Mouse (Mus musculus) neural tube, embryonic 13.5 days (tissue): ENCODE measurements at regions not wholly inside any gene's neighbourhood (a gene's known extent, or its start where the extent isn't known, plus 50 kb on each side); places are given as distances from the start of the nearest gene placed in this dataset.
A peak's percentile ranks its signal among the peaks of the same experiment; 100 is the strongest.

Experiments
- ATAC-seq: fragments of 200-750 bp; cut with Nextera tagmentation; 2 replicates; pipeline ENCODE4 v1.8.0; 2017; ENCODE audit warnings: low read depth, mild to moderate bottlenecking, moderate TSS enrichment, moderate library complexity
- H3K27ac ChIP-seq: fragments of 300-500 bp; sonication (generic); replicated peaks from 2 replicates; pipeline ENCODE4 v1.5.1; 2015; ENCODE audit warnings: moderate library complexity, mild to moderate bottlenecking, inconsistent platforms
- H3K27me3 ChIP-seq: fragments of 300-500 bp; sonication (generic); 2 replicates; pipeline ENCODE4 v1.6.1; 2015; ENCODE audit warnings: mild to moderate bottlenecking, inconsistent platforms
- H3K36me3 ChIP-seq: fragments of 300-500 bp; sonication (generic); 2 replicates; pipeline ENCODE4 v1.6.1; 2015; ENCODE audit warnings: mild to moderate bottlenecking, inconsistent platforms
- H3K4me1 ChIP-seq: fragments of 300-500 bp; sonication (generic); replicated peaks from 2 replicates; pipeline ENCODE4 v1.6.1; 2015; ENCODE audit warnings: inconsistent platforms
- H3K4me2 ChIP-seq: fragments of 300-500 bp; sonication (generic); 2 replicates; pipeline ENCODE4 v1.6.1; 2015; ENCODE audit warnings: inconsistent platforms, mild to moderate bottlenecking, moderate library complexity
- H3K4me3 ChIP-seq: fragments of 300-500 bp; sonication (generic); 2 replicates; pipeline ENCODE4 v1.5.1; 2015; ENCODE audit warnings: mild to moderate bottlenecking, inconsistent platforms
- H3K9ac ChIP-seq: fragments of 300-500 bp; sonication (generic); 2 replicates; pipeline ENCODE4 v1.6.1; 2015; ENCODE audit warnings: moderate library complexity, mild to moderate bottlenecking, inconsistent platforms
- H3K9me3 ChIP-seq: fragments of 300-500 bp; sonication (generic); 2 replicates; pipeline ENCODE4 v1.6.1; 2016; ENCODE audit warnings: inconsistent platforms
- WGBS: fragments of 180-500 bp; shearing (Covaris S2); methylation state at CpG from one replicate; pipeline ENCODE4 v1.1.7; 2015; 5-methylcytosine and 5-hydroxymethylcytosine counted together

DNA sequence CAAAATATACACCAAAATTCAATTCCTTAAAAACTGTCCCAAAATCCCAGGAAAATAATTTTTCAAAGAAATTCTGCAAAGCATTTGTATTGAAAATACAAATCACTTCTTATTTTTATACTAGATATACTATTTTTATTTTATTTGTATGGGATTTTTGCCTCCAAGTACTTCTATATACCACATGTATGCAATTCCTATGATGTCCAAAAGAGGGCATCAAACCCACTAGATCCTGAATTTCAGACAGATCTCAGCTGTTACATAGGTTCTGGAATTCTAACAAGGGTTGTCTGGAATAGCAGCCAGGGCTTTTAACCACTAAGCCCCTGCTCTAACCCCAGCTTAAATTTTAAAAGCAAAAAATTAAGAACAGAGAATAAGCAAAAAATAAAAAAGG lies 185.2 kb upstream of the Dgkb start:
- Histone ChIP-seq H3K4me1 (no peaks in the 10 kb centered on the region), H3K4me3 (no peak overlapping the region), H3K27ac (no peak overlapping the region), H3K4me2 (no peak overlapping the region), H3K27me3 (no peaks in the 10 kb centered on the region), H3K36me3 (no peaks in the 10 kb centered on the region), H3K9me3 (no peaks in the 10 kb centered on the region), H3K9ac (no peak overlapping the region)
- ATAC-seq = no peak

DNA sequence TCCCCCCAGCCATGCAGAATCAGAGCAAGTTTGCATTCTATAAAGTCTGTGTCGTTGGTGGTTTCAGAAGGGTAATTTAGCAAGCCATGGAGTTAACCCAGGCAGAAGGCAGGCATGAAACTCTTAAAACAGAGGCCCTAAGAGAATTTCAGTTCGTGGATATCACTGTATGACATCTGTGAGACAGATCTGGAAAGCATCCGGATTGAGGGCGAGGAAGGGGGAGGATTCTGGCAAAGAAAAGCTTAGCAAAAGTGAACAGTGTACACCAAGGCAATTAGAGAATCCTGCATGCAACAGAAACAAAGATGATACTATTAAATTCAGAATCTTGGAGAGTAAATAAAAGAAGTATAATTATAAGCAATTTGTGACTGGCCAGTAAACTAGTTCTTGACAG lies 184.2 kb upstream of the Dgkb start:
- no peak overlapping the region for H3K27ac ChIP-seq
- H3K9me3 ChIP-seq = no peaks in the 10 kb centered on the region
- H3K4me2 ChIP-seq = no peak overlapping the region
- H3K4me3 ChIP-seq = no peak overlapping the region
- H3K9ac ChIP-seq = no peak overlapping the region
- no peak for ATAC-seq
- H3K27me3 ChIP-seq = no peaks in the 10 kb centered on the region
- 82% methylated on average over 4 of the region's 4 CpGs for WGBS
- H3K4me1 ChIP-seq = no peaks in the 10 kb centered on the region
- H3K36me3 ChIP-seq = no peaks in the 10 kb centered on the region

DNA sequence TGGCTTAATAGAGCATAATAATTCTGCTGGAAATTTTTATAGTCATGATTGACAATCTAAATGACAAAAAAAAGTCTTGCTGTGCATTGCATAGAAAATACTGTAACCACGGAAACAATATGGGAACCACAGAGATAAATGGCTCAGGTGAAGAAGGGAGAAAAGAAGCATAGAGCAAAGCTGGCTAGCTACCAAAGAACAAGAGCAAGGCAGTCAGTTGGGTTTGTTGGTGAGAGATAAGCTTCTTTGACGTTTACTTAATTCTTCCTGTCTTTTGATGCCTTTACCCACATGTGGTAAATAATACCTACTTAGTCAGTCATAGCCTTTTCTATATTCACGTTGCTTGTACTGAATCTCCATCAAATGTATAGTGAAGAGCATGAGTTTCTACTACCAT lies 171.3 kb upstream of the Dgkb start:
- H3K4me1 ChIP-seq = no peaks in the 10 kb centered on the region
- 68% methylated on average over 3 of the region's 3 CpGs for WGBS
- H3K9ac ChIP-seq = no peak overlapping the region
- H3K9me3 ChIP-seq = no peaks in the 10 kb centered on the region
- no peak overlapping the region for H3K27ac ChIP-seq
- no peaks in the 10 kb centered on the region for H3K36me3 ChIP-seq
- H3K4me3 ChIP-seq = no peak overlapping the region
- ATAC-seq = no peak
- H3K4me2 ChIP-seq = no peak overlapping the region
- H3K27me3 ChIP-seq = no peaks in the 10 kb centered on the region

DNA sequence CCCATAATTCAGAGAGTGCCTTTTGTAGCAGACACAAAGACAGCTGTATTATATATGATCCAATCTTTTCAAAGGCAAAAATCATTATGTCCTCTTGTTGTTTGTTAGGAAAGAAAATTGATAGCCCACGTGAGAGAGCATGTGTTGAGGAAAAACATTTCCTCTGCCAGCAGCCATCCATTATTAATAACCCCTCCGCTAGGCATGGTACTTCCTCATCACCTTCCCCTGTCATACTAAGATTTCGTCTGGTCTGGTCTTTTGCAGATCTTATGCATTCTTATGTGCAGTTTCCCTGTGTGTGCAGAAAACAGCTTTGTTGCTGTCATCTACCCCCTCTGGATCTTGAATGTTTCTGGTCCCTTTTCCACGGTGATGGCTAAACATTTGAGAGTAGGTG lies 164.2 kb upstream of the Dgkb start:
- 50% methylated on average over 4 of the region's 4 CpGs for WGBS
- ATAC-seq = no peak
- Histone ChIP-seq H3K4me3 (no peak overlapping the region), H3K27ac (no peak overlapping the region), H3K9ac (no peak overlapping the region), H3K9me3 (no peaks in the 10 kb centered on the region), H3K27me3 (no peaks in the 10 kb centered on the region), H3K36me3 (no peaks in the 10 kb centered on the region), H3K4me1 (no peaks in the 10 kb centered on the region), H3K4me2 (no peak overlapping the region)

DNA sequence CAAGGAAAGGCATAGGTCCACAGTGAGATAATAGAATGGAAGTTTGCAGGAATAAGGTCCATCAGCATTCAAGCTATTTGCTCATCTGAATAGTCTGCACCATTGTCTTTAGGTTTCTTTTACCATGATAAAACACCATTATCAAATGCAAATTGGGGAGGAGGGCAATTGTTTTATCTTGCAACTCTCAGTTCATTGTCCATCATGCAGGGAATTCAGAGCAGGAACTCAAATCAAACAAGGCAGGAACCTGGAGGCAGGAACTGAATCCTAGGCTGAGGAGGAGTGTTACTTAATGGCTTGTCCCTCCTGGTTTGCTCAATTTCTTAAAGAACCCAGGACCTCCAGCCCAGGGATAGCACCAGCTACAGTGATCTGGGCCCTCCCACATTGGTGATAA lies 163.3 kb upstream of the Dgkb start:
- Histone ChIP-seq H3K9ac (no peak overlapping the region), H3K27ac (no peak overlapping the region), H3K36me3 (no peaks in the 10 kb centered on the region), H3K4me2 (no peak overlapping the region), H3K9me3 (no peaks in the 10 kb centered on the region), H3K4me3 (no peak overlapping the region), H3K4me1 (no peaks in the 10 kb centered on the region), H3K27me3 (no peaks in the 10 kb centered on the region)
- no peak for ATAC-seq

DNA sequence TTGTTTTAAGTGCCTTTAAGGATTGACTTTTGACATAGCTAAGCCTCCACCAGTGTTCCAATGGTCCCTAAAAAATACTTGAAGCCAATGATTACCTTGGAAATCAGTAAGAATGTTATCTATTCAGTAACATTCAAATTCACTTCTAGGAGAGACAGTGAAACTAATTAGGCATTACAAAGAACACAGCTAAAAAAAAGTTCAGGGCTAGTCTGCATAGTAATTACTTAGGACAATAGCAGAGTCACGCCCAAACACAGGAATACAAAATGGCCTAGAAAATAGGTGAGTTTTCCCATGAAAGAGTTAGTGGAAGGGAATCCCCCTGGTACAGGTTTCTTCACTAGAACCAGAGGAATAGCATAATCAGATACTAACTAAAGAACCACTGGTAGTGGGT lies 157.5 kb upstream of the Dgkb start:
- Histone ChIP-seq H3K27ac (no peak overlapping the region), H3K9ac (no peak overlapping the region), H3K4me2 (no peak overlapping the region), H3K36me3 (no peaks in the 10 kb centered on the region), H3K27me3 (no peaks in the 10 kb centered on the region), H3K9me3 (no peaks in the 10 kb centered on the region; the same call in 1 of the 2 replicates), H3K4me1 (no peaks in the 10 kb centered on the region), H3K4me3 (no peak overlapping the region)
- no peak for ATAC-seq
- WGBS = 69% methylated on average over 1 of the region's 1 CpGs

DNA sequence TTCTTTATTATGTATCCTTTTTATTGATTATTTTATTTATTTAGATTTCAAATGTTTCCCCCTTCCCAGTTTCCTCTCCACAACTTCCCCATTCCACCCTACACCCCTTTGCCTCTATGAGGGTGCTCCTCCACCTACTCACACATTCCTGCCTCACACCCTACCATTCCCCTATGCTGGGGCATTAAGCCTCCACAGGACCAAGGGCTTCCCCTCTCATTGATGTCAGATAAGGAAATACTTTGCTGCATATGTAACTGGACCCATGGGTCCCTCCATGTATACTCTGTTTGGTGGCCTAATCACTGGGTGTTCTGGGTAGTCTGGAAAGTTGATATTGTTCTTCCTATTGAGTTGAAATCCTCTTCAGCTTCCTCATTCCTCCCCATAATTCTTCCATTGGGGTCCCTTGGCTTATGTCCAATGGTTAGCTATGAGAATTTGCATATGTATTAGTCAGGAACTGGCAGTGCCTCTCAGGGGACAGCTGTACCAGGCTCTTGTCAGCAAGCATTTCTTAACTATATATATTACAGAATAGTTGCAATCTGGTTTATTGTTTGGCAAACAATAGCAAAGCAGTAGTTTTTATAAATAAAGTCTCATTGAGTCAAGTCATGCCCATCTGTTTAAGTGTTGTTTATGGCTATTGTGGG lies 134.9 kb upstream of the Dgkb start:
- Histone ChIP-seq H3K4me2 (no peak overlapping the region), H3K4me3 (no peak overlapping the region), H3K27ac (no peak overlapping the region), H3K27me3 (no peaks in the 10 kb centered on the region), H3K9ac (no peak overlapping the region), H3K9me3 (no peaks in the 10 kb centered on the region), H3K36me3 (no peaks in the 10 kb centered on the region), H3K4me1 (no peaks in the 10 kb centered on the region)
- peak; percentile 23; the same call in 1 of the 2 replicates for ATAC-seq

DNA sequence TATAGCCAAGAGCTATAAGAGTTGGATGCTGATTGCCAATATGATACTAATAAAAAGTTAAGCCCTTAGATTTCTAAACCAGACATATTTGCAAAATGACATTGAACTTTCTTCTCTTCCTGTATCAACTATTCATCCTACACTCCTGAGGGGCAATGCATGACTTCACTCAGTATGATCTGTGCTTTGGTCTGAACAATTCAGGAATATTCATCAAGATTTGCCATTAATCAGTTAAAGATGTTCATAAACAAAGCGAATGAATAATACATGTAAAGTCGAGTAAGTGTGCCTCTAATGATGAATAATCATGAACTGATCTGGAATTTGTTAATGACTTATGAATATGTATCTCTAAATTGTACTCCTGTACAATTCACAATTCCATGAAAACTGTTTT lies 124.9 kb upstream of the Dgkb start:
- H3K9me3 ChIP-seq = no peaks in the 10 kb centered on the region
- H3K27me3 ChIP-seq = no peaks in the 10 kb centered on the region
- no peak overlapping the region for H3K4me2 ChIP-seq
- no peaks in the 10 kb centered on the region for H3K4me1 ChIP-seq
- H3K36me3 ChIP-seq = no peaks in the 10 kb centered on the region
- no peak overlapping the region for H3K4me3 ChIP-seq
- 61% methylated on average over 2 of the region's 2 CpGs for WGBS
- ATAC-seq = no peak
- no peak overlapping the region for H3K9ac ChIP-seq
- H3K27ac ChIP-seq = no peak overlapping the region
